Mouse (Mus musculus) bone marrow, adult 2 months (tissue): ENCODE results near the gene Cacnb3.

Experiments
- CTCF ChIP-seq: fragments of 200-500 bp; IDR thresholded peaks from 2 replicates; pipeline ENCODE4 v1.5.1; 2011; ENCODE audit warnings: low read length, control low read depth; ENCODE audit not compliant: control insufficient read depth, insufficient read depth
- POLR2A ChIP-seq: fragments of 200-500 bp; IDR thresholded peaks from 2 replicates; pipeline ENCODE4 v1.6.1; 2011; ENCODE audit warnings: low read depth, mild to moderate bottlenecking, control low read depth, low read length, borderline replicate concordance; ENCODE audit not compliant: control insufficient read depth

GRCm38 (mm10) chr15:98676471-98676870, 45.8 kb downstream of the Cacnb3 start:
- TF ChIP-seq CTCF (no peak), POLR2A (no peak)
